Mouse (Mus musculus) liver, adult 2 months (tissue): ENCODE results near the gene Rsbn1. TPM values are rescaled to one million over a fixed set of nuclear protein-coding genes. Genes with fewer than 3 reads are reported as not detected.

Source experiments
- DNase-seq: peaks from one replicate; pipeline ENCODE4 v3.0.0-alpha.2; 2011; ENCODE audit warnings: low read depth, low spot score; ENCODE audit errors: extremely low read depth
- H3K27ac ChIP-seq: fragments of 200-500 bp; replicated peaks from 2 replicates; pipeline ENCODE4 v1.5.1; 2012; ENCODE audit warnings: low read depth, mild to moderate bottlenecking, control low read depth, inconsistent platforms, low read length; ENCODE audit not compliant: insufficient read depth
- H3K27me3 ChIP-seq: fragments of 200-500 bp; 2 replicates; pipeline ENCODE4 v1.6.1; 2012; ENCODE audit warnings: mild to moderate bottlenecking, moderate library complexity, low read length, inconsistent platforms; ENCODE audit not compliant: control insufficient read depth, insufficient read depth
- H3K36me3 ChIP-seq: fragments of 200-500 bp; 2 replicates; pipeline ENCODE4 v1.6.1; 2012; ENCODE audit warnings: low read length, inconsistent platforms; ENCODE audit not compliant: control insufficient read depth, insufficient read depth
- H3K4me1 ChIP-seq: fragments of 200-500 bp; 2 replicates; pipeline ENCODE4 v1.6.1; 2011; ENCODE audit warnings: low read length; ENCODE audit not compliant: control insufficient read depth, insufficient read depth
- H3K4me3 ChIP-seq: fragments of 200-500 bp; 2 replicates; pipeline ENCODE4 v1.5.1; 2011; ENCODE audit warnings: low read depth, mild to moderate bottlenecking, control low read depth, low read length, moderate library complexity; ENCODE audit not compliant: insufficient read depth
- H3K79me2 ChIP-seq: fragments of 200-500 bp; 2 replicates; pipeline ENCODE4 v1.6.1; 2012; ENCODE audit warnings: inconsistent platforms, mild to moderate bottlenecking, low read length, moderate library complexity; ENCODE audit not compliant: control insufficient read depth, insufficient read depth
- H3K9ac ChIP-seq: fragments of 200-500 bp; 2 replicates; pipeline ENCODE4 v1.6.1; 2012; ENCODE audit warnings: low read depth, mild to moderate bottlenecking, control low read depth, inconsistent platforms, low read length
- CTCF ChIP-seq: fragments of 200-500 bp; IDR thresholded peaks from 2 replicates; pipeline ENCODE4 v1.5.1; 2011; ENCODE audit warnings: low read depth, low read length, control low read depth
- POLR2A ChIP-seq: fragments of 200-500 bp; IDR thresholded peaks from 2 replicates; pipeline ENCODE4 v1.6.1; 2011; ENCODE audit warnings: low read length, control low read depth; ENCODE audit not compliant: insufficient read depth; ENCODE audit errors: extremely low read depth
- WGBS: fragments of 180-500 bp; shearing (Covaris S2); methylation state at CpG from one replicate; pipeline ENCODE4 v1.1.7; 2018; 5-methylcytosine and 5-hydroxymethylcytosine counted together
- polyA plus RNA-seq: library from polyadenylated mRNA; depleted of rRNA; stranded (reverse); fragments of >200 nt; gene quantifications from 2 replicates; pipeline ENCODE4 v1.2.3, GENCODE M21; 2012
- total RNA-seq: library from RNA; depleted of rRNA; stranded (reverse); fragments of >200 nt; gene quantifications from 2 replicates; pipeline ENCODE4 v1.2.3, GENCODE M21; 2014

The Rsbn1 gene
- total and polyA plus RNA-seq, 2 experiments = 1.1 to 7.1 TPM

GRCm38 (mm10) chr3:103967231-103967630 is 53.3 kb downstream of the Rsbn1 start:
- WGBS = 27% methylated on average over 2 of the region's 2 CpGs
- Histone ChIP-seq H3K36me3 (peaks cover 18% of the 10 kb centered on the region), H3K9ac (no peak overlapping the region), H3K27ac (no peak overlapping the region), H3K27me3 (no peaks in the 10 kb centered on the region), H3K4me1 (peaks cover 5% of the 10 kb centered on the region; the same call in 1 of the 2 replicates), H3K79me2 (no peaks in the 10 kb centered on the region), H3K4me3 (no peak overlapping the region; the same call in 1 of the 2 replicates)
- TF ChIP-seq POLR2A (no peak), CTCF (no peak)
- DNase-seq = no peak

GRCm38 (mm10) chr3:103967861-103968691 is 54.2 kb downstream of the Rsbn1 start, which contains the start of gene Phtf1:
Phtf1 (plus strand) TSS chr3:103968110.
- peaks cover 5% of the 10 kb centered on the region; the same call in 1 of the 2 replicates for H3K4me1 ChIP-seq
- peak; percentile 67 for DNase-seq
- under 1% methylated on average over 70 of the region's 70 CpGs for WGBS
- H3K36me3 ChIP-seq = peaks cover 13% of the 10 kb centered on the region
- TF ChIP-seq CTCF (0 out of 2 replicates have a peak, but pooled peaks have one; percentile 6), POLR2A (0 out of 2 replicates have a peak, but pooled peaks have one; percentile 61)
- H3K27ac ChIP-seq = peak within 1 kb of the TSS; percentile 84
- peak within 1 kb of the TSS; percentile 95 for H3K4me3 ChIP-seq
- H3K27me3 ChIP-seq = no peaks in the 10 kb centered on the region
- H3K79me2 ChIP-seq = no peaks in the 10 kb centered on the region
- H3K9ac ChIP-seq = peak within 1 kb of the TSS; percentile 86

DNA sequence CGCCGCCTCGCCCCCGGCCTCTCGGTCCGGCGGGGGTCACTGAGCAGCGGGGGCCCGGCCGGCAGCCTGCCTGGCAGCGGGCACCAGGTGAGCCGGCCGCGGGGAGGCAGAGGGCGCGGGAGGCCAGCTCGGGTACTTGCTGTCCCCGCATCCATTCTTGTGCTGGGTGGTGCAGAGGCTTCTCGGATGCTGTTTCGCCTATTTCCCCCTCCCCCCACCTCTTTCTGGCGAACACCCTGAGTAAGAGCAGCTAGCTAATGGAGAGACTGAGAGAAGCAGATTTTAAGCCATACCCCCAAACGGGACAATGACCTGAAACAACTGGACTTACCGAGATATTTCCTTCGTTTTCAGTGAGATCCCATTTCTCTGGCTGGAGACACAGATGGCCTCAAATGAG is 54.8 kb downstream of the Rsbn1 start:
- H3K9ac ChIP-seq = peak overlapping the region; percentile 86
- no peak for DNase-seq
- H3K4me3 ChIP-seq = peak overlapping the region; percentile 95
- WGBS = under 1% methylated on average over 24 of the region's 24 CpGs
- TF ChIP-seq POLR2A = no peak
- peaks cover 5% of the 10 kb centered on the region; the same call in 1 of the 2 replicates for H3K4me1 ChIP-seq
- H3K36me3 ChIP-seq = peaks cover 7% of the 10 kb centered on the region
- H3K27ac ChIP-seq = no peak overlapping the region
- no peaks in the 10 kb centered on the region for H3K27me3 ChIP-seq
- H3K79me2 ChIP-seq = no peaks in the 10 kb centered on the region

- H3K4me1 ChIP-seq = peaks cover 5% of the 10 kb centered on the region; the same call in 1 of the 2 replicates
- no peak for TF ChIP-seq CTCF
- no peak for TF ChIP-seq POLR2A
- no peaks in the 10 kb centered on the region for H3K27me3 ChIP-seq
- no peak overlapping the region for H3K9ac ChIP-seq
- no peak overlapping the region for H3K27ac ChIP-seq
- no peaks in the 10 kb centered on the region; the same call in 1 of the 2 replicates for H3K36me3 ChIP-seq
- H3K4me3 ChIP-seq = no peak overlapping the region
- H3K79me2 ChIP-seq = no peaks in the 10 kb centered on the region
- no peak for DNase-seq
- 95% methylated on average over 2 of the region's 2 CpGs for WGBS
Observed at GRCm38 (mm10) chr3:103971157-103971556, 57.2 kb downstream of the Rsbn1 start.

GRCm38 (mm10) chr3:103984556-103984955 is 70.6 kb downstream of the Rsbn1 start:
- H3K9ac ChIP-seq = no peak overlapping the region
- no peak overlapping the region for H3K27ac ChIP-seq
- TF ChIP-seq POLR2A (no peak), CTCF (no peak)
- no peak overlapping the region for H3K4me3 ChIP-seq
- no peaks in the 10 kb centered on the region for H3K79me2 ChIP-seq
- H3K36me3 ChIP-seq = peaks cover 10% of the 10 kb centered on the region
- H3K4me1 ChIP-seq = no peaks in the 10 kb centered on the region
- peak; percentile 63 for DNase-seq
- 56% methylated on average over 4 of the region's 4 CpGs for WGBS
- H3K27me3 ChIP-seq = no peaks in the 10 kb centered on the region

DNA sequence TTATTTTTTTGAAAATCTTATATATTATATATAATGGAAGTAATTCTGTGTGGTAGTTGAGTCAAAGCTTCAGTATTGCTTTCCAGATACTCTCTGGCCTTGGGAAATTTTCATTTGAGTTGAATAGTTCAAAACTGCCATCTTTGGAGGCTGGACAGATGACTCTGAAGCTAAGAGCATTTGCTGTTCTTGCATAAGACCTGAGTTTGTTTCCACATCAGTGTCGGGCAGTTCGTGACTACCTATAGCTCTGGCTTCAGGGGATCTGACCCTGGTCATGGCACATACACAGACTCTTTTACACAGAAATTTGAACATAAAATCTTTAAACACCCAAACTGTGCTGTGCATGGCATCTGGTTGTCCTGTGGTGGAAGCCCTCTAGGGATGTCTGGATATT is 71.3 kb downstream of the Rsbn1 start:
- peaks cover 11% of the 10 kb centered on the region for H3K36me3 ChIP-seq
- TF ChIP-seq CTCF (no peak), POLR2A (no peak)
- H3K4me1 ChIP-seq = no peaks in the 10 kb centered on the region
- DNase-seq = no peak
- no peak overlapping the region for H3K27ac ChIP-seq
- no peak overlapping the region for H3K4me3 ChIP-seq
- H3K27me3 ChIP-seq = no peaks in the 10 kb centered on the region
- no peaks in the 10 kb centered on the region for H3K79me2 ChIP-seq
- 59% methylated on average over 2 of the region's 2 CpGs for WGBS
- no peak overlapping the region for H3K9ac ChIP-seq
